13 mouse cellular contexts compared by ENCODE assay signal in the genomic region with DNA sequence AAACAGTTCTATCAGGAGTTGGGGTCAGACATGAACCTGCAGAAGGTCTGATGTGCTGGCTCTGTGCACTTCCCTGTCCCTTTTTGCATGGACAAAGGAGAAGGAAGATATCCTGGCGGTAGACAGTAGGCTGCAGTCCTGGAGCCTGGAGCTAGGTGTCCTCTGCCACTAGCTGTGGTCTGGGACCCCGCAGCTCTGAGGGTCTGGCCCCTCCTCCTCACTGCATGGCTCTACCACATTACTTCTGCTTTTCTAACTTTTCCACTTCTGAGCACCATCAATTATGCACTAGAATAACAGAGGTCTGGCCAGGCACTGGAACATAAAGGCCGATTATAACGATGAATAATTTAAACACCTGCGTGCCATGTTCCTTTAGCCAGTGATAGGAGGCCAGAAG. TPM values are rescaled to one million over a fixed set of nuclear protein-coding genes. Genes with fewer than 3 reads are reported as not detected.
A peak's percentile ranks its signal among the peaks of the same experiment; 100 is the strongest.
DNase-seq lines count a peak whose midpoint lies in the region; ATAC-seq and TF ChIP-seq lines count a peak whose summit lies in the region.
"Had no signal": no experiment of that assay in that cellular context is flagged by ENCODE, and none has a peak within 500 bp of the region (broad histone marks: within the 10 kb centered on the region; RNA-seq: fewer than 3 reads in every experiment).

No protein-coding gene starts in this region.

- no peak for TF ChIP-seq EP300 in liver, embryonic 14.5 days (IDR thresholded peaks at IDR 0.05; ENCODE audit: low read depth)

- no peak overlapping the region for H3K4me2 ChIP-seq in forebrain, embryonic 16.5 days (ENCODE audit: low read length)
- no peak overlapping the region for H3K4me2 ChIP-seq in forebrain, embryonic 12.5 days
- H3K4me2 ChIP-seq in neural tube, embryonic 11.5 days (ENCODE audit: low read depth): no peak overlapping the region
- no peak overlapping the region for H3K4me2 ChIP-seq in liver, embryonic 14.5 days (ENCODE audit: low read depth)
- H3K4me2 ChIP-seq: limb, embryonic 12.5 days had no signal

- no peak overlapping the region for H3K9ac ChIP-seq in forebrain, embryonic 16.5 days (replicated peaks; ENCODE audit: low read depth, low read length)
- no peak overlapping the region for H3K9ac ChIP-seq in forebrain, embryonic 12.5 days
- no peak overlapping the region for H3K9ac ChIP-seq in neural tube, embryonic 11.5 days (ENCODE audit: low read length)
- no peak overlapping the region for H3K9ac ChIP-seq in liver, embryonic 14.5 days (replicated peaks)
- H3K9ac ChIP-seq: limb, embryonic 12.5 days had no signal

- peak; percentile 16 for DNase-seq in neural tube, embryonic 11.5 days (ENCODE audit: low spot score)
- DNase-seq in neural tube, embryonic 10.5 days (ENCODE audit: extremely low spot score, low spot score): no peak
- no peak for DNase-seq in liver, embryonic 14.5 days (ENCODE audit: low read depth in 3 of 3, low spot score in 3 of 3)
- DNase-seq in retina, postnatal 1 day: peak; percentile 82
- DNase-seq in testis, postnatal 10 days (ENCODE audit: low spot score): no peak
- no peak for DNase-seq in thymus, postnatal 14 days
- DNase-seq: adrenal gland, postnatal 10 days; kidney, adult 2 months; lung, postnatal 14 days had no signal

- H3K4me1 ChIP-seq in forebrain, embryonic 16.5 days (replicated peaks; ENCODE audit: control insufficient read depth, insufficient read depth, low read length): no peaks in the 10 kb centered on the region
- H3K4me1 ChIP-seq in forebrain, embryonic 12.5 days: peaks cover 25% of the 10 kb centered on the region; the same call in 1 of the 2 replicates
- peaks cover 3% of the 10 kb centered on the region; the same call in 1 of the 2 replicates for H3K4me1 ChIP-seq in neural tube, embryonic 11.5 days (ENCODE audit: control insufficient read depth, insufficient read depth, low read length)
- H3K4me1 ChIP-seq in liver, embryonic 14.5 days (replicated peaks; ENCODE audit: control insufficient read depth in 2 of 2, insufficient read depth in 2 of 2, low read length in 1 of 2): no peaks in the 10 kb centered on the region

- H3K27me3 ChIP-seq in forebrain, embryonic 16.5 days (replicated peaks; ENCODE audit: control insufficient read depth, insufficient read depth, low read length): no peaks in the 10 kb centered on the region
- peaks cover 6% of the 10 kb centered on the region; the same call in 1 of the 2 replicates for H3K27me3 ChIP-seq in forebrain, embryonic 12.5 days
- H3K27me3 ChIP-seq in neural tube, embryonic 11.5 days (ENCODE audit: control insufficient read depth, insufficient read depth, low read length): no peaks in the 10 kb centered on the region
- H3K27me3 ChIP-seq in liver, embryonic 14.5 days (ENCODE audit: control insufficient read depth, insufficient read depth, low read length): no peaks in the 10 kb centered on the region

- 0 out of 2 replicates have a peak, but pooled peaks have one; percentile 6 for TF ChIP-seq CTCF in liver, embryonic 14.5 days (IDR thresholded peaks at IDR 0.05; ENCODE audit: low read depth)

- H3K4me3 ChIP-seq in forebrain, embryonic 16.5 days (replicated peaks; ENCODE audit: low read length): no peak overlapping the region
- no peak overlapping the region for H3K4me3 ChIP-seq in forebrain, embryonic 12.5 days (replicated peaks)
- no peak overlapping the region for H3K4me3 ChIP-seq in neural tube, embryonic 11.5 days (ENCODE audit: low read depth, low read length)
- no peak overlapping the region for H3K4me3 ChIP-seq in liver, embryonic 14.5 days (ENCODE audit: insufficient read depth in 1 of 2, low read depth in 2 of 2, low read length in 2 of 2)
- H3K4me3 ChIP-seq: limb, embryonic 12.5 days had no signal

- H3K36me3 ChIP-seq in forebrain, embryonic 16.5 days (ENCODE audit: control insufficient read depth, insufficient read depth): no peaks in the 10 kb centered on the region
- no peaks in the 10 kb centered on the region for H3K36me3 ChIP-seq in forebrain, embryonic 12.5 days (replicated peaks)
- no peaks in the 10 kb centered on the region for H3K36me3 ChIP-seq in neural tube, embryonic 11.5 days (ENCODE audit: control insufficient read depth, insufficient read depth, low read length)
- no peaks in the 10 kb centered on the region for H3K36me3 ChIP-seq in liver, embryonic 14.5 days (replicated peaks; ENCODE audit: control insufficient read depth, insufficient read depth, low read depth)
- H3K36me3 ChIP-seq: limb, embryonic 12.5 days had no signal

- H3K9me3 ChIP-seq in forebrain, embryonic 16.5 days (ENCODE audit: control insufficient read depth, low read length): no peaks in the 10 kb centered on the region
- no peaks in the 10 kb centered on the region for H3K9me3 ChIP-seq in forebrain, embryonic 12.5 days
- no peaks in the 10 kb centered on the region for H3K9me3 ChIP-seq in neural tube, embryonic 11.5 days (ENCODE audit: control insufficient read depth, low read length)
- no peaks in the 10 kb centered on the region for H3K9me3 ChIP-seq in liver, embryonic 14.5 days (ENCODE audit: control insufficient read depth, low read length)
- H3K9me3 ChIP-seq: limb, embryonic 12.5 days had no signal

- WGBS in forebrain, embryonic 16.5 days: 32% methylated on average over 5 of the region's 5 CpGs
- WGBS in forebrain, embryonic 12.5 days: 28% methylated on average over 5 of the region's 5 CpGs
- 53% methylated on average over 5 of the region's 5 CpGs for WGBS in neural tube, embryonic 11.5 days
- WGBS in liver, embryonic 14.5 days (ENCODE audit: insufficient replicate concordance): 19% methylated on average over 5 of the region's 5 CpGs

- 0 out of 2 replicates have a peak, but pooled peaks have one; percentile 57 for ATAC-seq in forebrain, embryonic 16.5 days
- no peak for ATAC-seq in forebrain, embryonic 12.5 days (ENCODE audit: low FRiP score)
- ATAC-seq in neural tube, embryonic 11.5 days (ENCODE audit: insufficient read depth, low FRiP score, low TSS enrichment): peak; percentile 53
- no peak for ATAC-seq in liver, embryonic 14.5 days (ENCODE audit: insufficient read depth)
- ATAC-seq: CD4-positive, CD25-positive, alpha-beta regulatory T cell, adult 4 months had no signal

- H3K27ac ChIP-seq in forebrain, embryonic 16.5 days (ENCODE audit: low read length): no peak overlapping the region
- no peak overlapping the region for H3K27ac ChIP-seq in forebrain, embryonic 12.5 days
- H3K27ac ChIP-seq in neural tube, embryonic 11.5 days (ENCODE audit: low read depth, low read length): no peak overlapping the region
- no peak overlapping the region for H3K27ac ChIP-seq in liver, embryonic 14.5 days
- H3K27ac ChIP-seq: limb, embryonic 12.5 days had no signal

RNA-seq across cellular contexts. Expression of a gene that starts 36.8 kb away (rescaled TPM):
- 20.0 and 22.4 TPM in 2 replicates for polyA plus RNA-seq in forebrain, embryonic 16.5 days (2015; fragmentation: Nextera tagmentation; extraction: Ambion mirVana)
- polyA plus RNA-seq in forebrain, embryonic 12.5 days (2016; fragmentation: Nextera tagmentation; extraction: Ambion mirVana): 45.7 and 47.7 TPM in 2 replicates
- polyA plus RNA-seq in neural tube, embryonic 11.5 days (2014; fragmentation: Nextera tagmentation; extraction: Ambion mirVana): 40.1 and 40.3 TPM in 2 replicates
- polyA plus RNA-seq in liver, embryonic 14.5 days (2012; rRNA removed): 0.29 and 0.40 TPM in 2 replicates
- polyA plus RNA-seq in liver, embryonic 14.5 days (2014; fragmentation: Nextera tagmentation; extraction: Ambion mirVana): 1.2 and 1.6 TPM in 2 replicates

Comparison
In these comparisons a context has a peak if more than half of its experiments do, and no peak if none do; other contexts are left out.
1. ATAC-seq: peak in forebrain, embryonic 16.5 days (single experiment) and neural tube, embryonic 11.5 days (single experiment); none in forebrain, embryonic 12.5 days (single experiment) and liver, embryonic 14.5 days (single experiment).
2. DNase-seq: peak in neural tube, embryonic 11.5 days (single experiment) and retina, postnatal 1 day (single experiment); none in neural tube, embryonic 10.5 days (single experiment), liver, embryonic 14.5 days (0 of 3), testis, postnatal 10 days (single experiment) and thymus, postnatal 14 days (single experiment).